Mouse (Mus musculus) adrenal gland, postnatal 36 days (tissue): ENCODE data around the gene Prok2. TPM values are rescaled to one million over a fixed set of nuclear protein-coding genes. Genes with fewer than 3 reads are reported as not detected.

ENCODE experiments used
- DNase-seq, 2 experiments: peaks; one replicate each; pipeline ENCODE4 v3.0.0; 2021; ENCODE audit warnings: mixed read lengths in 1 of 2
- long read RNA-seq, 2 experiments: library from polyadenylated mRNA; stranded (forward); transcript quantifications; one replicate each; pipeline ENCODE4 v2.0.0; 2021; ENCODE audit warnings: borderline sequencing depth in 2 of 2
- total RNA-seq, 2 experiments: library from RNA; stranded (reverse); gene quantifications; 2 replicates each; pipeline ENCODE4 v1.2.3; 2021

Prok2 gene
- not detected for total RNA-seq
- long read RNA-seq, experiment 1: 0 reads
- long read RNA-seq, experiment 2: 0 reads

DNA sequence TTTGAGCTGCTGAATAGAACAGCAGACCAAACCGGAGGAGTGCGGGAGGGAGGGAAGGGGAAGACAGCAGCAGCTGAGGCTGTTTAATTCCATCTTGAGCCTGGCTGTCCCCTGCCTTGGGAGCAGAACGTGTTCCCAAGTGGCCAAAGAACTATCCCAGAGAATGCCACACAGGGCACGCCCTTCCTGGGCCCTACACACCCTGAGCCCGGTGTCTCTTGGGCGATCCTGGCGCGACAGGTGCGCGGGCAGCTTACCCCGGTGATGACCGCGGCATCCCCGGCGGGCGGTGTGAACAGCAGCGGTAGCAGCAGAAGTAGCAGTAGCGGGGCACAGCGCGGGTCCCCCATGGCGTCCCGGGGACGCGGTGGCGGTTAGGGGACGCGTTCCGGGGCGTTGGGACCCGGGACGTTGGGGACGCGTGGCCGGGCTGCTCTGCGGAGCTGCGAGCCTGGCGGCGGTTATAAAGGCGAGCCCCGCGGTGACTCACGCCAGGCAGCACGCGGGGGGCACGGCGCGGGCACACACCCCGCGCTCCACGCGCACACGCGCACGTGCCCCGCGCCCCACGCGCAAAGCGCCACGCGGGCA, at the start of gene Prok2:
Gene Prok2 (minus strand): TSS at position 422 of the 591 bp plus-strand sequence.
- peak; percentile 17 to 40 for DNase-seq

GRCm38 (mm10) chr6:99774680-99775079, 48.5 kb upstream of the Prok2 start:
- DNase-seq: no peak

DNA sequence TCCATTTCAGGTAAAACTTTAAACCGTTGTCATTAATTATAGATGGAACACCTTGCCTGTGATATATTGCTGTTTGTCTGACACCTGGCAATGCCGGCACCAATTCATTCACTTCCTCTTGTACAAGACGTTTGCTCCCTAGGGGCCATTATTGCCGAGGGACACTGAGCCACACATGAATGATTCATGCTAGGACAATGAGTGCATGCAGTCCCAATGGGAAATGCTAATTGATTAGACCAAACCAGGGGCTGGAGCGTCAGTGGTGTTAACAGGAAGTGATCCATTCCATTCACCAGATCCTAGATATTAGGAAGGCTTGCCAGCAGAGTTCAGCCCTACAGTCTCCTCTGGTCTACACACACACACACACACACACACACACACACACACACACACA, 42.3 kb upstream of the Prok2 start:
- DNase-seq: no peak

DNA sequence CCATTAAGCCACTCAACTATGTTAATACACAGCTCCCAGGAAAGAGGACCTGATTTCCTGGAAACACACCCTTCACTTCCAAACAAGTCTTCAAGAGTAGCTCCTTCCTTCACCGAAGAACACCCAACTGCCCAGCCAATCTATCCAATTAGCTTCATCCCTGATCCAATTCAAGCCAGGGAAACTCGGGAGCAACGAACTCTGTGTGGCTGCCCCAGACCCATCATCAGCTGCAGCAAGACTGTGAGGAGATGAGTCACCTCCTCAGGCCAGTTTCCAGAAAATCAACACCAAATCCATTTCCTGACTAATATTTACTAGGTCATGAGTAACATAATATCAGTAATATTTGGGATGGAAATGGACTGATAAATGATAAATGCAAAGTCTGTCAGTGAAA, 38.7 kb upstream of the Prok2 start:
- DNase-seq: peak in 1 of 2 experiments; percentile 6

DNA sequence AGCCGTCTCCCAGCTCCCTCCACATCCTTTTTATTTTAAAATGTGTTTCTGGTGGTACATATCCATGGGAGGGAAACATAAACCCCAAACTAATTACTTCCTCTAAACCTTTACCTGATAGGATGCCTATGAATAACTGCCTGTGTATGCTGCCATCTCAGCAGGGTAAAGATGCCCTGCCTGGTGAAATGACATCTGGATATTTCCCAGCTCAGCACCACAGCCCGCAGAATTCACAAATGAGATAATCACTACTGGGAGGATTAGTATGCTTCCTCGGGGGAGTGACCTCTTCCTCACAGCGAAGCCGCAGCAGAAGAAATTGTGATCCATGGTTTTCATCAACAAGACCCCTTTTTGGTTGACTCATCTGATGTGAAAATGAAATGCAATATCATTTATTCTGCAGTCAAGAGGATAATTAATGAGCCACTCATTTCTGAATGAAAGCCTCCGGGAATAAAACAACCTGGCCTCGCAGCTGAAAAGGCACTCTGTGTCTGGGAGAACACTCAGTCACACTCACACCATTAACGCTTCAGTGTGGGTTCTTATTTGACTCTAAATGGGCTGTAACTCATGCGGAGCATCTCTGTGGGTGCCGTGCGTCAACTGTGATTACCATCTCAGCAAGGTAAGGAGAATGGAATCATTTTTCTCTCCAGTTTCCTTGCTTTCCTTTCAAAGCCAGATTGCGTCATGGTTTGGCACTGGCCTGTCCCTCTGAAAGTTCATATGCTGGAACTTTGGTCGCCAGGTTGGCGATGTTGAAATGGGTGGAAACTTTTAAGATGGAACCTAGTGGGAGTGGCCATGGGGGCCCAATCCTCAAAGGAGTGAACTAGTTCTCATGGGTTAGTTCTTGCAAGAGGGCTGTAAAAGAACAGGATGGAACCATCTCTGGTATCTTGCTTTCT, 36.1 kb upstream of the Prok2 start:
- DNase-seq: peak; percentile 7 to 24

- no peak for DNase-seq
These were observed 29.9 kb upstream of the Prok2 start for GRCm38 (mm10) chr6:99756105-99756504.

DNA sequence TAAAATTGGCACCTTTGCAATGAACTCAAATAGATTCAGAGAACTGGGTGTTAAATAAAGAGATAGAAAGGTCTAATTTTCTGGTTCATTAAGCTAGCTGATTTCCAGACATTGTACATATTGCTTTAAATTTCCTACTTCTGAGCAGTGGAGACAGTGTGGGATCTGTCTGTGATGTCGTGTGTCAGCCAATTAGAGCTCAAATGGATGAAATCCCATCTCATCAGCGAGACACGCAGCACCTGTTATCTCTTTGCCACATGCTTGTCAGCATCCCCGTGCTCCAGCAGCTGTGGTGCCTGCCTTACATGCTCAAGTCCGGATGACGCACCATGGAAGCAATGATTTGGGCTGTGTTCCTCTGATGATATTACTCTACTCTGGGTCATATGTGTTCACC, 25.1 kb upstream of the Prok2 start:
- no peak for DNase-seq

- DNase-seq: no peak
These were observed 20.1 kb upstream of the Prok2 start for GRCm38 (mm10) chr6:99746275-99746674.

GRCm38 (mm10) chr6:99742866-99743265, 16.7 kb upstream of the Prok2 start:
- DNase-seq: no peak

- peak; percentile 81 for DNase-seq
These were observed 8.5 kb upstream of the Prok2 start for GRCm38 (mm10) chr6:99734666-99735065.

GRCm38 (mm10) chr6:99732673-99733072, 6.5 kb upstream of the Prok2 start:
- DNase-seq: no peak

DNA sequence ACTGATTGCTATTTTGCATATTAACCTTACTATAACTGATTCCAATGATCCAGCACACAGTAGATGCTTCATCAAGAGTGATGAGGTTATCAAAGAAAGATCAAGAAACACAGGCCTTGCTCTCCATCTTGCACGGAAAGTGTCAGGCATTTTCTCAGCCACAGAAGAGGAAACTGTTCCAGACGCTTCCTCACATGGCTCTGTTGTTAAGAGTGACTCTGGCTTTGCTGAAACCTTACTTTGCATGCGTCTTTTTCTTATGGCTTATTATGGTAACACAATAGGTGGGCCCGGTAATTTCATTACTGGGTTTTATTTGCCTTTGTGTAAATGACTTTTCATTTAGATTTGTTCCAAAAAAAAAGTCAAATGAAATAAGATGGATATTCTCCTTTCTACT, 5.7 kb upstream of the Prok2 start:
- no peak for DNase-seq

DNA sequence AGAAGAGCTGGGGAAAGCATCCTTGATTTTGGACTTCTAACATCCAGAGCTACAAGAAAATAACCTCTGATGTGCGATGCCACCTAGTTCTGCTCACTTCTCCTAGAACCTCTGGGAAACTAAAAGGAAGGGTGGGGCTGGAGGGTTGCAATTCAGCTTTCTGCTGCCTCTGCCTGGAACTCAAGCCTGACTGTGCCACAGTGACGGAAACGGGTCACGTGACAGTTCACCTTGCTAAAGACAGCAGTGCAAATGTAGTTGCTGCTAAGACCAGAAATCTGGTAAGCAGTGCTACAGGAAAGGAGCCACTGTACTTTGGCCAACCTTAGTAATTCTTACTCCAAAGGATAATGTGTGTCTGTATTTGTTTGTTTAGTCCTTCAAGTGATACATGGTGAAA, 3.7 kb upstream of the Prok2 start:
- no peak for DNase-seq

DNA sequence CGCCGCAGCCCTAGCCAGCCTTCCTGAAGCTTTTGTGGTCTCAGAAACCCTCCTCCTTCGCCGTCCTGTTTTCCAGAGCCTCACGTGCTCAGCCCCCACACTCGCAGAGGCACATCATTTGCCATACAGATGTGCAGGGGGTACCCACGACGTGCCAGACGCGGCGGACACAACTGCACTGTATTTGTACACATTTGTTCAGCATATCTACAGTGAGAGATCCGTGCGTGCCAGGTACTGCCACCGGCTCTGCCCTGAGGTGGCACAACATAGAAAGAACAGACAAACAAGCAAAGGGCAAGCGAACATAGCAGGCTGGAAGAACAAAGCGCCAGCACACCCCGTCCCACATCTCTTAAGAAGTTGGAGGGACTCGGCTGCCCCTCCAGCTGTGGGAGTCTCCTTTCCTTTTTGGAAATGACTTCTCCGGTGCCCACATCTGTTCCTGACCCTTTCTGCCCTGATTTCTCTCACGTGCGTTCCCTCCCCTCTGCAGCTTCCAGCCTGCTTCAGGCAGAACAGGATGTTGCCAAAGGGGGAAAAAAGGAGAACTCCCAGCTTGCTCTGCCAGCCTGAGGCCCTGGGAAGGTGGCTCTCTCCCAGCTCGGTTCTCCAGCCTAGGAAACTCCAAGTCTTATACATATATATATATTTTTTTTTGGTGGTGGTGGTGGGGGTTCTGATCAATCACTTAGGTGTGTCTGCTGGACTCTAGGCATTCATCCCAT, 548 bp upstream of the Prok2 start:
- no peak for DNase-seq

GRCm38 (mm10) chr6:99722390-99722789, 3.8 kb downstream of the Prok2 start:
- no peak for DNase-seq

DNA sequence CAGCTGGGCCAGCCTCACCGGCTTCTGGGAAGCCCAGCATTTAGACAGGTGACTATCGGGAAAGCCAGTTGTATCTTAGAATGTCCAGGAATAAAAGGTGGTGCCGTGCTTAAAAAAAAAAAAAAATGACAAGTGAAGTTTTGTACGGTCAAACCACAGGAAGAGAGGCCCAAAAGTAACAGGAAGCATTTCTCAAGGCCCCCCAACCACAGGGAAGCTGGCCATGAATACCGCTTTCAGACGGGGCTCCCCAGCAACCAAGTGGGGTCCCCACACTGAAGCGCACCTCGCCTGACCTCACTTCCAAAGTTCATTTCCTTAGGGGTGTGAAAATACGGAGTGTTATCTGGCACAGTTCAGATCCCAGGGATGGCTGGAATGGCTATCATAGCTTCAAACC, 5.2 kb downstream of the Prok2 start:
- DNase-seq: no peak

DNA sequence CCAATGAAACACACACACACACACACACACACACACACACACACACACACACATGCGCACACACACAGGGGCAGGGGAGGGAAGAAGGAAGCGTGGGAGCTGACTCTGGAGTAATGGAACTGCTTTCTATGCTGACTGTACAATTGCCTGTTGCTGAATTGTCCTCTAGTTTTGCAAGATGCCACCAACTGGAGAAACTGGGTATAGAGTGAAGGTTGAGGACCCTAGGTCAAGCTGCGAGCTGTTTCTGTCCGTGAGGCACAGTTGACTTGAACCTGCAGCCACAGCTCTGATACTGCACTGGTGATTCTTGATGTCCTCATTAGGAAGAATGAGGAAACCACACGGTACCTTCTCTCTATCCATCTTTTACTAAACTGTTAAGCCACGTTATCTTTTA, 10.3 kb downstream of the Prok2 start:
- DNase-seq: no peak

DNA sequence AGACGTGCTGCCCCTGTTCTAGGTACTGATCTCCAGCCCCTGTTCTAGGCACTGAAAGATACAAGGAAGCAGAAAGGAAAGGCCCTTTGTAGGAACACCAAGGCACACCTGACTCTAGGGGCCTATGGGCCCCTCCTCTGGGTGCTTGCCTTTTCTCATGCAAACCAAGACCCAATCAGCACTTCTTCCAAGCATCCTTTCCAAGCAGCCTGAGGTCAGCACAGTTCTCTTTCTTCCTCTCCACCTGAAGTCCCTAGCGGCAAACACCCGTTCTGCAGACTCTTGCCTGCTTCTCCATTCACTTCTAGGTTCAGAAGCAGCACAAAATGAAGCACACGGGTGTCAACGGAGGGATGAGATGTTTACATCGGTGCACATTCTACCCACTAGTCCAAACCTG, 11.0 kb downstream of the Prok2 start:
- DNase-seq: no peak

GRCm38 (mm10) chr6:99713256-99713655, 12.9 kb downstream of the Prok2 start:
- DNase-seq: no peak

DNA sequence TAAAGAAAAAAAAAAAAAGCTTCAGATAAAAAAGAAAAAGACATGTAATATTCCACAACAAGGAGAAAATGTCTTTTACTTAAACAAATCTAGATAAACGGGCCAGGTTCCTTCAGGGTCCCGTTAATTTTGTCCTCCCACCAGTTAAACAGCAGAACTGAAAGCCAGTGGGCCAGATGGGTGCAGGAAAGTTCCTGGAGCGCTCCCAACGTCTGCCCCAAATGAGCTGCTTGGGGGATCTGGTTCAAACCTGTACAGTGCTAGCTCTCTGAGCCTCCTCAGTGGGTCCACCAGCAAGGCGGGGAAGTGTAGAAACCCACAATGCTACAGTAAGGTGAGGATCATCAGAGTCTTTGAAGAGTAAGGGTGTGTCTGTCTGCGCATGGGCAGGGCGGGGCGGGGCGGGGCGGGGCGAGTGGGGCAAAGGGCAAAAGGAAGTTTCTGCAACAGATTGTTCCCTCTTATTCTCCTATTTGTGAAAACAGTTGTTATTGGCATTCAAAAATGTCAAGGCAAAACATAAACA, 14.6 kb downstream of the Prok2 start:
- no peak for DNase-seq

- DNase-seq: no peak
These were observed 25.7 kb downstream of the Prok2 start for GRCm38 (mm10) chr6:99700484-99700883.
